Mouse (Mus musculus) cerebellum, postnatal 4 days (tissue): ENCODE results near the gene Kif2c.
A peak's percentile ranks its signal among the peaks of the same experiment; 100 is the strongest.

Experiments used
- DNase-seq, 2 experiments: peaks; one replicate each; pipeline ENCODE4 v3.0.0; 2022; ENCODE audit warnings: low spot score in 2 of 2, mixed read lengths in 1 of 2

Kif2c gene

GRCm38 (mm10) chr4:117136034-117136433, 46.4 kb downstream of the Kif2c start:
- no peak for DNase-seq

DNA sequence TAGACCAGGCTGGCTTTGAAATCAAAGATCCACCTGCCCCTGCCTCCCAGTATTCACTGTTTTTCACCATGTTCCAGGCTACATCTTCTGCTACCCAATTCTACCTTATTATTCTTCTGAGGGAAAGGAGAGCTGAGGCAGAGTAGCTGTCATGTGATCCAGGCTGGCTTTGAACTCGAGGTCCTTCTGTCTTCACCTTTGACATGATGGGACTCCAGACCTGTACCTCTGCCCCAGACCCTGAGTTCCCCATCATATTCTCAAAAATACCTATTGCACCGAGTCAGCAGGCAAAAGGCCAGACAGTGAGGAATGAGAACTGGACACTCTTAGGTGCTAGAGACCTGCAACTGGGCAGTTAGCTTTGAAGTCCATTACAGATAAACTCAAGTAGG, 47.8 kb downstream of the Kif2c start:
- no peak for DNase-seq

GRCm38 (mm10) chr4:117133817-117134600, 48.4 kb downstream of the Kif2c start, which contains the start of gene Plk3:
Gene Plk3, minus strand, starts transcription at chr4:117133963.
- peak; percentile 92 to 97 for DNase-seq

DNA sequence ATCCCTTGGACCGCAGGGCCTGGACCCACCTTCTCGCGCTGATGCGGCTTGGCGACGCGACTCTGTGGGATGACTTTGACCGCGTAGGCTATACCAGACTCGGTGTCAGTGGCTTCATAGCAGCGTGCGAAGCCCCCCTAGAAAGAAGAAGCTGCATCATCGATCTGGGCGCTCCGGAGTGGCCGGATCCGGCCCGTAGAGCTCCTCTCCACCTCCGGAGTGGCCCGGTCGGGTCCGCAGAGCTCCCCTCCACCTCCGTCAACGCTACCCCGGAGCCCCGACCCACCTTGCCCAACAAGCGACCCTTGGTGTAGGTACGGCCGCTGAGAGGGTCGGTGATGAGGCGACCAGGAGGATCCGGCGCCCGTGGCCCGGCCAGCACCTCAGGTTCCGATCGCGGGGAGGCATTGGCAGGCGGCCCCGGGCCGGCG, 49.1 kb downstream of the Kif2c start:
- DNase-seq: no peak

DNA sequence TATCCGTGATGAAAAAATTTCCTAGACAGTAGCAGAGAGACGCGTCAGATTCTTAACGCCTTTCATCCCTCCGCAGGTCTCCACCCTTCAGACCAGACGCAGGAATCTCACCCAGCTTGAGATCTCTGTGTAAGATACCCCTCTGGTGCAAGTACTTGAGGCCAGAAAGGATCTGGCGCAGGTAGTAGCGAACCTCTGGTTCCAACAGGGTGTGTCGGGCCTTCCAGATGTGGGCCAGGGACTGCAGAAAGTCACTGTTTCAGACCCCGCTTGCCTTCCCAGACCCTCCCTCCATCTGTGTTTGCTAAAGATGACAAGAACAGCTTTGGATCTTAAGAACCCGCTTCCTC, 49.7 kb downstream of the Kif2c start:
- no peak for DNase-seq

- DNase-seq: peak in 1 of 2 experiments; percentile 52
These were observed 50.3 kb downstream of the Kif2c start for GRCm38 (mm10) chr4:117131890-117132793.

- no peak for DNase-seq
These were observed 51.2 kb downstream of the Kif2c start for GRCm38 (mm10) chr4:117131198-117131597.

DNA sequence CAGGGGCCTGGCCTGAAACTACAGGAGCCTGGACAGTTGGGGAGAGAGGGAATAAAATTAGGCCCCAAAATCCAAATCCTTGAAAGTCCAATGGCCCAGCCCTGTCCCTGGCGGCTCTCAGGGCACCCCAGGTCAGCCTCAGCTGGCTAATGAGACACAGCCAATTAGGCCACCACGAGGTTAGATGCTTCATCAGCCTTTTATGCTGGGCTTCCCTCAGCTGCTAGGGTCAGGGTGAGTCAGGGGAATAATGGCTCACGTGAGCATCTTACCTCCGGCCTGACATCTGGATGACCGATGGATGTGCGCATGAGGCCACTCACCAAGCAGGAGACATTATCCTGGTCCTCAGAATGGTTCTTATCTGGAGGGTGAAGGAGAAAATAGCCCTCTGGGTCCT, 51.6 kb downstream of the Kif2c start:
- no peak for DNase-seq

DNA sequence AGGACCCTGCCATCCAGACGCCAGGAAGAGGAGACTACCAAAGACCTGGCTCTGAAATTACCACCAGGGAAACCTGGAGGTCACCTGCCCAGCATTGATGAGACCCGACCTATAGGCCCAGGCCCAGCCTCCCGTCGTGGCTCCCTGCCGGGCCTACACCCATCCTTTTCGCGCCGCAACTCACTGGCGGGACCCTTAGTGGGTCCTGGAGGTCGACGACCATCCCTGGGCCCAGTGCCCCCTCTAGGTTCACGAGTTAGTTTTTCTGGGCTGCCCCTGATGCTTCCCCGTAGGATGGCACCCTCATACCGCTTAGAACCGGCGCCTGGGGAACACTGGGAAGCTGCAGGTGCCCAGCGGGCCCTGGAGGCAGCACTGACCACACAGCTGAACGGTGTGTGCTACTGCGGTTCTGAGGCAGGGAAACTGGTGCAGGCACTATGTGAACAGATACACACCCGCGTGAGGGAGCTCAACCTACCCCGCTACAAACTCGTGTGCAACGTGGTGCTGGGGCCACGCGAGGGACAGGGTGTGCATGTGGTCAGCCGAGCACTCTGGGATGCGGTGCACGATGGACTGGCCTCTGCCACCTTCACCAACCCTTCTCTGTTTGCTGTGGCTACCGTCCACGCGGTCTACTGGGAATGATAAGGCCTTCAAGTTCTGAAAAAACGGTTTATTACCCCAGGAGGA, 54.3 kb downstream of the Kif2c start:
- DNase-seq: no peak

DNA sequence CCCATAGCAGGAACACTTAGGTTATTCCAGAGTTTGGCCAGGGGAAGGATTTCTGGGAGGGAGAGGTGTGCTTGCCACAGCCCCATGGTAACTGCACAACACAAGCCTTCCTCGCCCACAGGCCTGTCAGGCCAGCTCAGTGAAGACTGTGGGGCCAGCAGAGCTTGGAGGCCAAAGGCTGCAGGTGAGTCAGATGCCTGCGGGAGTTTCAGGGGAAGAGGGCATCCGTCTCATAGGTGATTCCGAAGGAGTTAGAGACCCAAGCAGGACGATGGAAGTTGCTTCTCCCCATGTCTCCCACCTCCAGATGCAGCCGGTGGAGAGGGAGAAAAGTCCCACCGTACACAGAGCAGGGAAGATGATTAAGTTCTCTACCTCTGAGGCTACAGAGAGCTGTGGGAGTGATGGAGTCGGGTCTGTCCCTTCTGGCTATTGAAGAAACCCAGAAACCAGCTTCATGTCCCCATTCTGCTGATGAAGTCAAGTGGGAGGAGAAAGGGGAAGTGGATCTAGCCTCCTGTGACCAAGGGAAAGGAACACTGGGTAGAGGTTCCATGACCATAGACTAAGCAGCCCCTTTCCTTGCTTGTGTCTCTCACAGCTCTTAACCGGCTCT, 55.7 kb downstream of the Kif2c start, which contains the start of gene Tctex1d4:
Gene Tctex1d4 (plus strand): TSS at position 120 of the 616 bp plus-strand sequence.
- no peak for DNase-seq

GRCm38 (mm10) chr4:117125910-117126674, 56.3 kb downstream of the Kif2c start:
- no peak for DNase-seq

DNA sequence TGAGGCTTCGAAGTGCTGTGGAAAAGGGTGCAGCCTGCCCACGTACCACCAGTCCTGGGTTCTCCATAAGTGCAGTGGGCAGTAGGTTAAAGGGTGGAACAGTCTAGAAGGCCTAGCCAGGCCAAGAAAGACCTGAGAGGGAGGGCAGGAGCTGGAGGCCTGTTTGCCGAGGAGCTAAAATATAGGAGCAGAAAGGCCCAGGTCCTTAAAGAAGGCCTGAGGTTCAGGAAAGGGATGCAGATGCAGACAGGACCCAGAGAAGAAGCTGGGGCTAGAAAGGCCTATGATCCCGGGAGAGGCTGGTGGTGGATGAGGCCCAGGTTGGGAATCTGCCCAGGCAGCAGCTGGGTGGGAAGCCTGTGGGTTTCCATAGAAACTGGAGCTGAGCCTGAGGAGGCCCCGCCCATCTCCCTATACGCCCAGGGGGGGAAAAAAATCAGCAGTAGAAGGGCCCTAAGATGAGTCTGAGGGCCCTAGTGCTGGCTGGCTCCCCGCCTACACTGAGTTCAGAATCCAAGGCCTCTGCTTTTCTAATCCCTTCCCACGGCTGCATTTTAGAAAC, 57.0 kb downstream of the Kif2c start, which contains the start of gene Btbd19:
Gene Btbd19 (minus strand): TSS at position 378 of the 562 bp plus-strand sequence.
- DNase-seq: peak in 1 of 2 experiments; percentile 83

- DNase-seq: no peak
These were observed 57.7 kb downstream of the Kif2c start for GRCm38 (mm10) chr4:117124518-117125347.

GRCm38 (mm10) chr4:117124218-117124517, 58.3 kb downstream of the Kif2c start:
- no peak for DNase-seq

DNA sequence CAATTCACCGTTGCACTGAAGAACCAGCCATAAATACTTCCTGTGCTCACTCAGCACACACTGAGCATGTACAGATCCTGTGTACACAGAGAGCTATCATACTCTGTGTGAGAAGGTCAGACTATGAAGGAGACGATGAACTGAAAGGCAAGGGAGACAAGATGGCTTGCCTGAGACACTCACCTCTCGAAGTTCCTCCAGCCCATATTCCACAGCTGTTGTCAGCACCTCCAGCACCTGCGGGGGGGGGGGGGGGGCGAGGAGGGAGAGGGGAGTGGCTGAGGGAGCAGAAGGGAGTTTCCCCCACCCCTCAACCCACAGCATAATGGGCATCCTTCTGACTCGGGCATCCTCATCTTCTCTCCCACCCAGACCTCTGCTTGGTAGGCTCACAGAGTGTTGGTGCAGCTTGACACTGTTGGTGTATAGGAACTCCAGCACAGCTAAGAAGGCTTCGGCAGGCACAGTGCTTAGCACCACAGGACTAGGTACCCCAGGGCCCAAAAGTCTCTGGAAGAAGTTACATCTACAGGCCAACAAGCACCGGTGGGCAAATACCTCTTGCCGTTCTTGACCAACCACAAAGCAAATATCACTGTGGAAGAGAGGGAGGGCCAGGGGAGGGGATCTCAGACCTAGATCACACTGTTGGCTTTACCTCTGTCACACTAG, 58.8 kb downstream of the Kif2c start:
- DNase-seq: no peak

GRCm38 (mm10) chr4:117122209-117122608, 60.2 kb downstream of the Kif2c start:
- no peak for DNase-seq

DNA sequence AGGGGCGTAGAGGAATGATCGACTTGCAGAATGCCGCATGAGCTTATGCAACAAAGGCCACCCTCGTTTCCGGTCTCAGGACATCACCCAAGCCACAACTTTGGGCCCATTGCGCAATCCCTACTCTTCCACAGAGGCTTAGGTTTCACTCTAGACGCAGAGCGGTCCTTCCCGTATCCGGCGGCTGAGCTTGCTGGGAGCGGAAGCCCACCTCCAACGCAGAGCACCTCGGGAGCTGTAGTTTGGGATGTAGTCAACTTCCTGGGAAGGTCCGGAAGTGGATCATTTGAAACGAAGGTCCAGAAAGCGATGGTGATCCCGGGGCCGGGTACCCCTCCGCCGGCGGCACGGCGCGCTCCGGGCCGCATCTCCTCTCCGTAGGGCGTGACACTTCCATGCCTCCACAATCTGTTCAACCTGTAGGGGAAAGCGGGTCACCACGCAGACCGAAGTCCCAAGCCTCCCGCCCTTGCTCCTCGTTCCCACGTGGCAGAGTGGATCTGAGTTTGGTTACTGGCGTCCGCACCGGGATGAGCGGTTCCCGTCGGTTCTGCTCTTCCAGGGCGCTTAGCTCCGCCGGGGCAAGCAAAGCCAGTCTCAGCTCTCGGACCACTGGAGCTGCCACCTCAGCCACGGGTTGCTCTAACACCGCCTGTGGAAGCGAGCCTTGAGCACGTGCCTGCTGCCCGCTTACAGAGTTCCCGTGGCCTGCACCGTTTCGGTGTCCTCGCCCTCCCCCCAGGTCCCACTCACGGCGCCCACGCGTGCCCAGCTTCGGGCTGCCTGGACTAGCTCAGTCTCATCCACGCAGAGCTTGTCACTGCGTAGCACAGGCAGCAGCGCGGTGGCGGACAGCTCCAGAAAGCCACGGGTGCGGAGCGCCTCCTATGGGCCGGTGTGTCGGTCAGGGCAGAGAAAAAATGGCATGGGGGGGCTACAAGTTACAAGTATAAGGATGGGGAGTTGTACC, 61.7 kb downstream of the Kif2c start:
- DNase-seq: peak; percentile 69 to 88

DNA sequence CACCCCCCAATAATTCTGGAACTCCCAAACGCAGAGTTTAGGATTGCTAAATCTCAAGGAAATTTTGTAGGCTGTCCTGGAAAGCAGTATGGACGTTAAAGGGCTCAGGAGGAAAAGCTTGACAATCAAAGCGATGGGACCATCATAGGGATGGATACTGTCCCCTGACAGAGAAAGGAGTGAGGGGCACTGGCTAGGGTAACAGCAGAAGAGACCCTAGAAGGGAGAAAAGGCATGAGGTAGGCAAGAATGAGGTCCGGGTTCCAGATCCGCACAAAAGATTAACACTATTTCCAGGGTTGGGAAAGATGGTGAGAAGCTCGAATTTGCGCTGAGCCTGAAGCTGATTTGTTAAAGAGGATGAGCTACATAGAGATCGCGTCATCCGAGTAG, 62.4 kb downstream of the Kif2c start:
- DNase-seq: no peak
